Mouse (Mus musculus) liver, adult (tissue): Measurements from ENCODE around the gene Wt1.

Source experiments
- GATA4 ChIP-seq: IDR thresholded peaks from 2 replicates; pipeline ENCODE4 v1.6.1; 2014; ENCODE audit warnings: mild to moderate bottlenecking, low read length; ENCODE audit not compliant: insufficient replicate concordance

Wt1 gene

DNA sequence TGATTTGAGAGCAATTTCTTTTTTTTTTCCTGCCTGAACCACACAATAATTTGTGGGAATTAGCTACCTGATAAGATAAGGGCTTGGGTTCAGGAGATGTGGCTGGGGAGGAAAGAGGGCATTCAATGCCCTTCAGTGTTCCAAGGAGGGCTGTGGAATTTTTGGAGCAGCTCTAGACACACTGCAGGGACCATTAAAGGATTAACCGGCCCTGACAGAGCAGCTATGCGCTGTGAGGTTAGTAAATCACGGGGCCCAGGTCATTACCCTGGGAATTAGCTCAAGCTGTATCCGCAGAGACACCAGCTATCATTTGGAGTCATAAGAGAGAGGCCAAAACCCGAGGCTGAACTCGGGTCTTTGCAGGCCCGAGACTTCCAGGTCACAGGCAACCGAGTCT, 73.8 kb downstream of the Wt1 start:
- no peak; the same call in 1 of the 2 replicates for TF ChIP-seq GATA4

DNA sequence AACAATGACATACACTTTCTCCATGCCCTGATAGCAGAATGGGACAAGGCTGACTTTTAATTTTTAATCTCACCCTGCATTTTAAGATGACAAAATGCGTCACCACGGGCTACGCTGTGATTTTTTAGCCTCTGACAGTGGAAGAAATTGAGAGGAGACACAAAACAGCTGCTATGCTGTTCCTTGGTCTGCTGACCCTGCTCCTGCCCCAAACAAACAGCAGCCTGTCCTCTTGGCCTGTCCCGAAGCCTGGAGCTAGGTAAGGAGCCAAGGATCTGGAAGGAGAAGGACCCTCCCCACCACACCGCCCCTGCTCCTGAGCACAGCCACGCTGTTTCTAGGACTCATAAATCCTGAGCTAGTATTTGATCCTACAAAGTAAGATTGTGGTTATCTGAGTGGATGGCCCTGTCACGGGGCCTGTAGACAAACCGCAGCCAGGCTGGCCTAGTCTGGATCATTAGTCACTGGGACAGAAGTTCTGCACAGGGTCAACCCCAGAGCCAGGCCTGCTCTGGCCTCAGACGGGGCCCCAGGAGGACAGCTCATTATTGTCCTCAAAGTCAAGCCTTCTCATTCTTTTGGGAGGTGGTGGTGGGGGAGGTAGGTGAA, 80.3 kb downstream of the Wt1 start:
- no peak for TF ChIP-seq GATA4

DNA sequence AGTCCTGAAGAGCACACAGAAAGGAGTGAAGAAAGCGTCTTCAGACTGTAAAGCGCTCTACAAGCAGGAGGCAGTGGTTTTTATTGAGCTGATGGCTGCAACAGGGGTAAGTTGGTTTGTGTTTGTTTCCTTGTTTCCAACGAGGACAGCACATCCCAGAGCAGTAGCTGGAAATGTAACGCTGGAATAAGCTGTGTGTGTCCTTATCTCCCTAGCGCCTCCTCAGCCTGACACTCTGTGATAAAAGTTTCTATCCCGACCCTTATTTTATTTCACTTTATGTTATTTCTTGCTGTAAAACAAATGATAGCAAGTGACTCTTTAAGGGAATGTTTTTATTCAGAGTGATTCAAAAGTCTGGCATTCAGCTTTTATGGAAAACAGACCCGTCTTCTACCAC, 86.5 kb downstream of the Wt1 start:
- no peak for TF ChIP-seq GATA4

DNA sequence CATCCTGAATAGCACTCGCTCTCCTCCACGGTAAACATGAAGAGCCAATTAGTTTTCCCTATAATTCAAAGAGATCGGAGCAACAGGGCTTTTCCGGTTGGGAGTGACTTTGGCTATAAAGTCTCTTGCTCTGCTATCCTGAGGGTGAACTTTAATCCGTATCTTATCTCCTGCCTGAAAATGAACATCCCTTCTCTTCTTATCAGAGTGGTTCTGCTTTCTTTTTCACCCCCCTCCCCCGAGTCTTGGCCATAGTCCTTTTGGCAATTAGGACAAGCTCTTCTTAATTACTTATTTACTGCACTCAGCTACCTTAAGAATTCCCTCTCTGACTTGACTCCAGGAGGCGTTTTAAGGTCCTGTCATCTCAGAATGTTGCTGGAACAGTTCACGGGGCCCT, 89.6 kb downstream of the Wt1 start:
- no peak for TF ChIP-seq GATA4

DNA sequence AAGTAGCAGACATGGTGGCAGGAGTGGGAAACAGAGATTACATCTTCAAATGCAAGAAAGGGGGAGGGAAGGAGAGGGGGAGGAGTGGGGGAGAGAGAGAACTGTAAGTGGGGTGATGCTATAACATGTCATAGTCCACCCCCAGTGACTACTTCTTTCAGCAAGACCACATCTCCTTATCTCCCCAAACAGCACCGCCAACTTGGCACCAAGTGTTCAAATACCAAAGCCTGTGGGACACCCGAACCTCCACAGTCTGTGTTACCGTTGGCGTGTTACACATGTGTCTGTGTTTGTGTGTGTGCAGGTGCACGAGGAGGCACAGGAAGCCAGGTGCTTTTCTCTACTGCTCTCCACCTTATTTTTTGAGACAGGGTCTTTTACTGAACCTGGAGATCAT, 92.9 kb downstream of the Wt1 start:
- no peak for TF ChIP-seq GATA4

DNA sequence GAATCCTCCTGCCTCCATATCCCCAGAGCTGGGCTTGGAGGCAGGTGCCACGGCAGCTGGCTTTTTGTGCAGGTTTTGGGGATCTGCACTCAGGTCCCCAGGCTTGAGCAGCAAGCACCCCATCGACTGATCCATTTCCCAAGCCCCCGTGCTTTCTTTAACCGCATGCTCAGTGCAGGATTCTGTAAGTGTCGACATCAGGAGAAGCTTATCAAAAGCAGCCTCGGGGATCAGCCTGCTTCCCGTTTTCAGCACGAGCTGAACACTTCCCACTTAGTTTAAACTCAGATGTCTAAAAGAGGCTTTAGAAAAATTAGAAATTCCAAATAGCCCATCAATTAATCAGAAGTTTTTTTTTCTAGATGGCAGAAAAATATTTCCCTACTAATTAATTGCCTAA, 93.3 kb downstream of the Wt1 start:
- no peak for TF ChIP-seq GATA4

DNA sequence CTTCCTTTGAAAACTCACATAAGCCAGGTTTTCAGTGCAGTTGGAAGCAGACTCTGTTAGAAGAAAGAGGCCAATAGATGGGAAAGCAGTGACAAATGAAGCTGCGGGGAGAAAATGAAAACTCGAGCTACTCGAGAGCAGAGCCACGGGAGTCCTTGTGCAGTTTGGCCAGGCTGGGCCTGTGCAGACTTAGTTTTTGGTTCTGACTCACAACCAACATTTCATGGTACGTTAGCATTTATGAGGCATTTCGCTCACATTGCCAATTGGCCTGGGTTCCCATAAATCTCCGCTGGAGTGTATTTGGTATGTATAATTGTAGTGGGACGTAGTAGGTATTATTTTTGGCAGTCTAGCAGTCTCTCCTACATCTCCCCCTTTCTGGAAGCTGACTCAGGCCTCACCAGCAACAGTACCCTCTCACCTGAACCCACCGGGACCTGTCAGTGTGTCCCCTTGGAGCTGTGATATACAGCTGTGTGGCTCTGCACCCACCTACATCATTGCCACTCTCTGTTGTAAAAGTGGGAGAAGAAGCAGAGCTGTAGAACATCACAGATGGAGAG, 94.5 kb downstream of the Wt1 start:
- no peak for TF ChIP-seq GATA4
